Mouse (Mus musculus): Measurements from ENCODE around the gene Commd1.

DNA sequence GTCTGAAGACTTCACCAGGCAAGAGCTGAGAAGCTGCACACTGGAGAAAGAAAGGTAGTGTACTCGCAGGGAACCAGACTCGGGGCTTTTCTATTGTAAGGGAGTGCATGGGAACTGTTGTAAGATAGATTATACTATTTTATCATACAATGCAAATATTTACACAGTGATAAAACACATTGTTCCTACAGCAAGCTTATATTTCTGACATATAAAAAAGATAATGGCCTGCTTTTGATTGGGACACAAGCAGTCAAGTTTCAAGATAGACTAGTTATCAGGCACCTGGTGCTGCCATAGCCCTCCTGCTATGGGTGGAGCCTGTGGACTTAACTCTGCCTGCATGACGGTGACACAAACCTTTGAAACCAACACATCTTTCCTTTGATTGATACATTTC, 46.8 kb upstream of the Commd1 start:
- TF ChIP-seq POLR2A (IDR thresholded peaks at IDR 0.05; ENCODE audit: low read depth, low read length) (no peak), CTCF (conservative IDR thresholded peaks at IDR 0.05; ENCODE audit: insufficient read depth, insufficient read length, low read depth, low read length) (no peak)

Data from kidney, adult 2 months (tissue).